Comparison of ENCODE assay signal across 10 mouse cellular contexts in genomic region chr1:152531498-152531897, GRCm38 (mm10).
DNase-seq lines count a peak whose midpoint lies in the region; ATAC-seq and TF ChIP-seq lines count a peak whose summit lies in the region.
"Had no signal": no experiment of that assay in that cellular context is flagged by ENCODE, and none has a peak within 500 bp of the region (broad histone marks: within the 10 kb centered on the region; RNA-seq: fewer than 3 reads in every experiment).

No protein-coding gene starts in this region.

- no peak overlapping the region for H3K4me3 ChIP-seq in liver, adult 2 months (ENCODE audit: insufficient read depth, low read depth, low read length)
- H3K4me3 ChIP-seq in liver, embryonic 11.5 days (ENCODE audit: low read depth, low read length) = no peak overlapping the region
- no peak overlapping the region for H3K4me3 ChIP-seq in intestine, embryonic 16.5 days (ENCODE audit: low read length)
- no peak overlapping the region for H3K4me3 ChIP-seq in macrophage (ENCODE audit: inconsistent target)
- H3K4me3 ChIP-seq in cerebellum, adult 2 months (replicated peaks; ENCODE audit: insufficient read depth, low read depth, low read length) = no peak overlapping the region
- H3K4me3 ChIP-seq: embryonic facial prominence, embryonic 12.5 days; neural tube, embryonic 13.5 days had no signal

- H3K9me3 ChIP-seq in liver, embryonic 11.5 days (ENCODE audit: control insufficient read depth, low read length) = no peaks in the 10 kb centered on the region
- H3K9me3 ChIP-seq in intestine, embryonic 16.5 days (ENCODE audit: control insufficient read depth, low read length) = no peaks in the 10 kb centered on the region
- H3K9me3 ChIP-seq: embryonic facial prominence, embryonic 12.5 days; neural tube, embryonic 13.5 days had no signal

- TF ChIP-seq CTCF in liver, adult 2 months (IDR thresholded peaks at IDR 0.05; ENCODE audit: low read depth, low read length) = peak; percentile 5; the same call in 1 of the 2 replicates
- no peak for TF ChIP-seq CTCF in cerebellum, adult 2 months (IDR thresholded peaks at IDR 0.05; ENCODE audit: borderline replicate concordance, insufficient read depth, low read depth, low read length)

- H3K27me3 ChIP-seq in liver, adult 2 months (ENCODE audit: control insufficient read depth, insufficient read depth, low read length) = no peaks in the 10 kb centered on the region
- no peaks in the 10 kb centered on the region for H3K27me3 ChIP-seq in liver, embryonic 11.5 days (replicated peaks; ENCODE audit: control insufficient read depth, insufficient read depth, low read length)
- H3K27me3 ChIP-seq in intestine, embryonic 16.5 days (replicated peaks; ENCODE audit: control insufficient read depth, insufficient read depth, low read length) = no peaks in the 10 kb centered on the region
- no peaks in the 10 kb centered on the region for H3K27me3 ChIP-seq in cerebellum, adult 2 months (ENCODE audit: control insufficient read depth, insufficient read depth, low read length)
- H3K27me3 ChIP-seq: embryonic facial prominence, embryonic 12.5 days; neural tube, embryonic 13.5 days had no signal

- no peak overlapping the region for H3K4me2 ChIP-seq in liver, embryonic 11.5 days
- no peak overlapping the region for H3K4me2 ChIP-seq in intestine, embryonic 16.5 days (ENCODE audit: low read depth, low read length)
- H3K4me2 ChIP-seq: embryonic facial prominence, embryonic 12.5 days; neural tube, embryonic 13.5 days had no signal

- 0 out of 2 replicates have a peak overlapping the region, but pooled peaks have one; percentile 5 for H3K27ac ChIP-seq in liver, adult 2 months (replicated peaks; ENCODE audit: insufficient read depth, low read depth, low read length)
- H3K27ac ChIP-seq in liver, embryonic 11.5 days (ENCODE audit: low read depth, low read length) = no peak overlapping the region
- H3K27ac ChIP-seq in intestine, embryonic 16.5 days (ENCODE audit: low read length) = no peak overlapping the region
- peak overlapping the region; percentile 96 for H3K27ac ChIP-seq in macrophage
- no peak overlapping the region for H3K27ac ChIP-seq in cerebellum, adult 2 months (ENCODE audit: insufficient read depth, low read length)
- H3K27ac ChIP-seq: embryonic facial prominence, embryonic 12.5 days; neural tube, embryonic 13.5 days had no signal

- peaks cover 5% of the 10 kb centered on the region for H3K36me3 ChIP-seq in liver, adult 2 months (ENCODE audit: control insufficient read depth, insufficient read depth, low read length)
- H3K36me3 ChIP-seq in liver, embryonic 11.5 days (ENCODE audit: control insufficient read depth, insufficient read depth, low read length) = peaks cover 5% of the 10 kb centered on the region; the same call in 1 of the 2 replicates
- H3K36me3 ChIP-seq in intestine, embryonic 16.5 days (ENCODE audit: control insufficient read depth, insufficient read depth, low read length) = peaks cover 12% of the 10 kb centered on the region
- H3K36me3 ChIP-seq in macrophage (ENCODE audit: inconsistent target) = peaks cover 26% of the 10 kb centered on the region

- ATAC-seq in liver, embryonic 11.5 days (replicated peaks; ENCODE audit: low FRiP score) = no peak
- ATAC-seq in intestine, embryonic 16.5 days = peak; percentile 24; the same call in 1 of the 2 replicates

- H3K4me1 ChIP-seq in liver, adult 2 months (ENCODE audit: control insufficient read depth, insufficient read depth, low read length) = peaks cover 1% of the 10 kb centered on the region; the same call in 1 of the 2 replicates
- H3K4me1 ChIP-seq in liver, embryonic 11.5 days (replicated peaks; ENCODE audit: control insufficient read depth, insufficient read depth, low read length) = peaks cover 5% of the 10 kb centered on the region
- peaks cover 3% of the 10 kb centered on the region; the same call in 1 of the 2 replicates for H3K4me1 ChIP-seq in intestine, embryonic 16.5 days (ENCODE audit: control insufficient read depth, insufficient read depth, low read length)
- no peaks in the 10 kb centered on the region for H3K4me1 ChIP-seq in cerebellum, adult 2 months (ENCODE audit: control insufficient read depth, insufficient read depth, low read length)
- H3K4me1 ChIP-seq: neural tube, embryonic 13.5 days had no signal

- TF ChIP-seq POLR2A in liver, adult 2 months (IDR thresholded peaks at IDR 0.05; ENCODE audit: extremely low read depth, insufficient read depth, low read length) = no peak
- TF ChIP-seq POLR2A in cerebellum, adult 2 months (IDR thresholded peaks at IDR 0.05; ENCODE audit: borderline replicate concordance, insufficient read depth, low read length) = no peak

- H3K9ac ChIP-seq in liver, adult 2 months (ENCODE audit: low read depth, low read length) = no peak overlapping the region
- no peak overlapping the region for H3K9ac ChIP-seq in liver, embryonic 11.5 days (ENCODE audit: low read depth, low read length)
- H3K9ac ChIP-seq in intestine, embryonic 16.5 days (ENCODE audit: low read depth, low read length) = peak overlapping the region; percentile 20; the same call in 1 of the 2 replicates
- H3K9ac ChIP-seq: embryonic facial prominence, embryonic 12.5 days; neural tube, embryonic 13.5 days had no signal

- WGBS in liver, adult 2 months = 68% methylated on average over 15 of the region's 15 CpGs
- WGBS in liver, embryonic 11.5 days = 27% methylated on average over 15 of the region's 15 CpGs
- WGBS in intestine, embryonic 16.5 days = 51% methylated on average over 15 of the region's 15 CpGs
- WGBS in macrophage (ENCODE audit: missing documents) = 68% methylated on average over 14 of the region's 15 CpGs
- WGBS in cerebellum, adult 2 months = 60% methylated on average over 15 of the region's 15 CpGs

- H3K79me2 ChIP-seq in liver, adult 2 months (ENCODE audit: control insufficient read depth, insufficient read depth, low read length) = no peaks in the 10 kb centered on the region
- no peaks in the 10 kb centered on the region for H3K79me2 ChIP-seq in macrophage (ENCODE audit: inconsistent target)

- DNase-seq in liver, adult 2 months (ENCODE audit: extremely low read depth, low read depth, low spot score) = no peak
- no peak for DNase-seq in liver, embryonic 11.5 days (ENCODE audit: low spot score)
- DNase-seq in embryo, embryonic 11 days = peak; percentile 36
- DNase-seq in left cerebral cortex, postnatal 10 days (ENCODE audit: extremely low spot score in 1 of 2, low spot score in 2 of 2) = no peak
- no peak for DNase-seq in cerebellum, postnatal 4 days (ENCODE audit: low spot score in 2 of 2)
- DNase-seq in cerebellum, adult 2 months = no peak

- intact Hi-C loops in left cerebral cortex, postnatal 10 days (cut with DNase I) = loop anchor here (5.0 kb wide), 1 partner anchor 91 kb away; no protein-coding TSS in a partner anchor

Comparison
In these comparisons a context has a peak if more than half of its experiments do, and no peak if none do; other contexts are left out.
1. H3K27ac ChIP-seq: peak in liver, adult 2 months (single experiment) and macrophage (single experiment); none in liver, embryonic 11.5 days (single experiment), intestine, embryonic 16.5 days (single experiment) and cerebellum, adult 2 months (single experiment).